Mouse (Mus musculus): ENCODE measurements at regions not wholly inside any gene's neighbourhood (a gene's known extent, or its start where the extent isn't known, plus 50 kb on each side); places are given as distances from the start of the nearest gene placed in this dataset.
A peak's percentile ranks its signal among the peaks of the same experiment; 100 is the strongest.
"Not testable (repeated sequence)": the region's sequence is repeated elsewhere in the genome, so short reads cannot be mapped to it uniquely, and the experiment has no call there.

- ATAC-seq (replicated peaks; ENCODE audit: low FRiP score, low TSS enrichment, poor library complexity, severe bottlenecking), result no peak
These were observed 168.5 kb upstream of the Pgr start for GRCm38 (mm10) chr9:8731141-8731540.

- ATAC-seq (replicated peaks; ENCODE audit: low FRiP score, low TSS enrichment, poor library complexity, severe bottlenecking), result no peak
These were observed 166.1 kb upstream of the Pgr start for GRCm38 (mm10) chr9:8733485-8733884.

- ATAC-seq (replicated peaks; ENCODE audit: low FRiP score, low TSS enrichment, poor library complexity, severe bottlenecking), result no peak
These were observed 159.4 kb upstream of the Pgr start for GRCm38 (mm10) chr9:8740190-8740589.

- ATAC-seq (replicated peaks; ENCODE audit: low FRiP score, low TSS enrichment, poor library complexity, severe bottlenecking), result no peak
These were observed 149.8 kb upstream of the Pgr start for GRCm38 (mm10) chr9:8749878-8750277.

GRCm38 (mm10) chr9:8760876-8761275, 138.8 kb upstream of the Pgr start:
- ATAC-seq (replicated peaks; ENCODE audit: low FRiP score, low TSS enrichment, poor library complexity, severe bottlenecking), result no peak

- not testable (repeated sequence) for ATAC-seq (replicated peaks; ENCODE audit: low FRiP score, low TSS enrichment, poor library complexity, severe bottlenecking)
These were observed 130.2 kb upstream of the Pgr start for GRCm38 (mm10) chr9:8769398-8769797.

GRCm38 (mm10) chr9:8769996-8770395, 129.6 kb upstream of the Pgr start:
- no peak for ATAC-seq (replicated peaks; ENCODE audit: low FRiP score, low TSS enrichment, poor library complexity, severe bottlenecking)

GRCm38 (mm10) chr9:8781336-8781735, 118.3 kb upstream of the Pgr start:
- ATAC-seq (replicated peaks; ENCODE audit: low FRiP score, low TSS enrichment, poor library complexity, severe bottlenecking), result not testable (repeated sequence)

GRCm38 (mm10) chr9:8814236-8814635, 85.4 kb upstream of the Pgr start:
- ATAC-seq (replicated peaks; ENCODE audit: low FRiP score, low TSS enrichment, poor library complexity, severe bottlenecking), result no peak

GRCm38 (mm10) chr9:8823719-8824371, 75.8 kb upstream of the Pgr start:
- ATAC-seq (replicated peaks; ENCODE audit: low FRiP score, low TSS enrichment, poor library complexity, severe bottlenecking), result peak; percentile 98

GRCm38 (mm10) chr9:8832150-8832549, 67.5 kb upstream of the Pgr start:
- peak; percentile 97 for ATAC-seq (replicated peaks; ENCODE audit: low FRiP score, low TSS enrichment, poor library complexity, severe bottlenecking)

- ATAC-seq (replicated peaks; ENCODE audit: low FRiP score, low TSS enrichment, poor library complexity, severe bottlenecking), result peak; percentile 40
These were observed 62.6 kb upstream of the Pgr start for GRCm38 (mm10) chr9:8837073-8837472.

- no peak; the same call in 1 of the 2 replicates for ATAC-seq (replicated peaks; ENCODE audit: low FRiP score, low TSS enrichment, poor library complexity, severe bottlenecking)
These were observed 61.3 kb upstream of the Pgr start for GRCm38 (mm10) chr9:8838356-8838755.

GRCm38 (mm10) chr9:8838891-8839290, 60.7 kb upstream of the Pgr start:
- ATAC-seq (replicated peaks; ENCODE audit: low FRiP score, low TSS enrichment, poor library complexity, severe bottlenecking), result 0 out of 2 replicates have a peak, but pooled peaks have one; percentile 38

Data from megakaryocyte-erythroid progenitor cell, adult 5-6 weeks (primary cell).